Mouse (Mus musculus) layer of hippocampus, adult 8-10 months (tissue): ENCODE data around the gene Smg8. TPM values are rescaled to one million over a fixed set of nuclear protein-coding genes. Genes with fewer than 3 reads are reported as not detected.
"Not testable (repeated sequence)": the region's sequence is repeated elsewhere in the genome, so short reads cannot be mapped to it uniquely, and the experiment has no call there.

Experiments used
- DNase-seq, 2 experiments: peaks; one replicate each; pipeline ENCODE4 v3.0.0; 2022; ENCODE audit warnings: low spot score in 2 of 2
- total RNA-seq, 4 experiments: library from RNA; stranded (reverse); gene quantifications; 2 replicates each; pipeline ENCODE4 v1.2.4; 2022

Smg8 gene
- total RNA-seq: 10 to 100 TPM; 16.4 to 18.6 (median 17.5) TPM

DNA sequence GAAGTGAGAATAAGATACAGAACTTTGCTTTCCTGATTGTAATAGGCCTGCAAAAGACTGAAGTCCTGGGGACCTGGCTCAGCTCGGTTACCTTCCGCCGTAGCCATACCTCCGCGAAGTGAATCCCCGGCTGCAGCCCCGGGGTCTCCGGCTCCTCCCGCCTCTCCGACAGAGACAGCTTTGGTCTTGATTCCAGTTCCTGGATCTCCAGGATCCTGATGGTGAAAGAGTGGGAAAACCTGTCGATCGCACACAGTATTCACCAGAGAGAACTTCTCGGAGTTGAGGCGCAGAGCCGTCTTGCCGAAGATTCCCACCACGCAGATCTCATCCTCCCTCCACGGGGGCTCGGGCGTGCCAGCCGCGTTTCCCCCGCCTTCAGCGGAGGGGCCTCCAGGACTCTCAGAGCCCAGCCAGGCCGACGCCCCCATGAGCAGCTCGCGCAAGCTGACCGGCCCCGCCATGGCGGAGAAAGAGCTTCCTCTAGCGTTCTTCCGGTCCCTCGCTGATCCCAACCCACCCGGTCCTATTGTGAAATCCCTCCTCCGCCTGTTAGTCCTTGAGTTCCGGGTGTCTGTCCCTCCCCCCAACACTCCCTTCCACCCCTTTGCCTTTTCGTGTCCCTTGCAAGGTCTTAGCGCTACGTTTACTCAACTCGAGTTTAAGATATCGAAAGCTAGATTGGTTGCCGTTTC lies at the start of gene Smg8:
TSS of gene Smg8 (minus strand) at position 485 of the 695 bp plus-strand sequence.
- peak; percentile 57 to 81 for DNase-seq

DNA sequence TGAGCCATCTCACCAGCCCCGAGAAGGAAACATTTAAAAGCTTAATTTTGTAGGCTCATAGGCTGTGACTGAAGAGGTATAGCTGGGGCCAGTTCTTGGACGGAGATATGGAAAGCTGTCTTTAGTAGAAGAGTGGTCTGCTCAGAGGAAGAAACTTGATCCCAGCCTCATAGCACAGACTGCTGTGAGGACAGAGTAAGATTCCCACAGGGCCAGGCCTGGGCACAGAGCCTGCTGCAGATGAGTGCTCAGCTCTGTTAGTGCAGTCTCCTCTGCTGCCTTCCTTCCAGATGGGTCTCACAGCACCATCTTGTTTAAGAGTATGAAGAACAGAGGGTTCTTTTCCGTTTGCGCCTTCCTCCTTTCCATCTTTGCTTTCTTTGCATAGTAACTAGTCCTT lies 49.7 kb upstream of the Smg8 start:
- DNase-seq: no peak

DNA sequence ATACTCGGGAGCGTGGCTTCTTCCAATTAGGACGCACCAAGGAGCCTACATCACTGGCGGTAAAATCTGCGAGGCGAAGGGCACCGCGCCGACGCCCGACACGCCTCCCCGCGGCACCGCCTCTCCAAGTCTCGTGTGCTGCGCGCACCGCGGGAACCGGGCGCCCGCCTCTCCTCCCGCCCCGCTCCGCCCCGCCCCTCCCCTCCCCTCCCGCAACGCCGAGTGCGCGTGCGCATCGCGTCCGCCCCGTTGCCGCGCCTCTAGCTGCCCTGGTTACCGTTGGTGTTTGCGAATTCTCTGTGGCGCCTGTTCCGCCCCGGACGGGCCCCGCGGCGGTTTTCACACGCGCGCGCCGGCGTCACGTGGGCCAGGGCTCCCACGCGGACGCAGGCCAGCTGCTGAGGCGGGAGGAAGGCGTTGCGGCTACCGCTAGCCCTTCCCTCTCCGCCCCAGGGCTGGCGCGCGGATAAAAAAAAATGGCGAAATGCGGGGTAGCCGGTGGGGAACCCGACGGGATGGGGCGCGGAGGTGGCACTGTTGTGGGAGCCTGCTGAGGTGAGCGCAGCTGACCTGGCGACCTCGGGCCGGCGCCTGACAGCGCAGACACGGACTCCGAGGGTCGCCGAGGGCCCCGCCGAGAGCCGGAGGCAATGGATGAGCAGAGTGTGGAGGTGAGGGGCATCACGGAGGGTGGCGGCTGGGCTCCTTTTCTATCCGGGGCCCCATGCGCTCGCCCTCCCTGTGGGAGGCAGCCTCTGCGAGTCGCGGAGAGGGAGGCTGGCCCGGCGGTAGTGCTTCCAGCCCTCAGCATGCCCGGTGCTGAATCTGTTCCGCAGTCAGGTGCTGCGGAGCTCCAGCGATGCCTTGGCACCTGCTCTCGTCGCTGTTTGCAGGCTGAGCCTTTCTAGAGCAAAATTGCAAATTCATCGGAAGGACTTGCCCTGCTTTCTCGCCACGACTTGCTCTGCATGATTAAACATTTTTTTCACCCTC lies 40.5 kb upstream of the Smg8 start, which contains the start of gene Trim37:
TSS of gene Trim37 (plus strand) at position 254 of the 993 bp plus-strand sequence.
- peak; percentile 85 to 86 for DNase-seq

DNA sequence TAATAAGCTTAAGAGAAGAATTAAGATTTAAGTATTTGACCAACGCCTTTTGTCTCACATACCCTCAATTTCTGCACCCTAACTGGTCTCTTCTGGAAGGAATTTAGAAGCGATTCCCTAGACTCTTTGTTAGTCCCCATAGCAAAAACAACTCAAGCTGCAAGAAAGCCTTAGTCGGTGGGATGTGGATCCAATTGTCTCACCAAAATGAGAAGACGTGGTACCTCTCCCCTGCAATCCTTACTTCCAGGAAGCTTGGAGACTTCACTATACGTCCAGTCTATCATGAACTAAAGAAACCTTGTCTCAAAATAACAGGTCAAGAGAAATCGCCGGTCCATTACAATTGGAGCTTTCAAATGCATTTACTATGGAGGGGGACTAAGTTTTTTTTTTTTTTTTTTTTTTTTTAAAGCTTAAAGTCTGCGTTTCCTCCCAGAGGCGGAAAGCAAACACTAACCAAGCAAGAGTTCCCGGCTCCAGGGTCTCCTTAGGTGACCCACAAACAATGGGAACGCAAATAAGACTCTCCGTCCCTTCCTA lies 39.8 kb upstream of the Smg8 start:
- no peak for DNase-seq

DNA sequence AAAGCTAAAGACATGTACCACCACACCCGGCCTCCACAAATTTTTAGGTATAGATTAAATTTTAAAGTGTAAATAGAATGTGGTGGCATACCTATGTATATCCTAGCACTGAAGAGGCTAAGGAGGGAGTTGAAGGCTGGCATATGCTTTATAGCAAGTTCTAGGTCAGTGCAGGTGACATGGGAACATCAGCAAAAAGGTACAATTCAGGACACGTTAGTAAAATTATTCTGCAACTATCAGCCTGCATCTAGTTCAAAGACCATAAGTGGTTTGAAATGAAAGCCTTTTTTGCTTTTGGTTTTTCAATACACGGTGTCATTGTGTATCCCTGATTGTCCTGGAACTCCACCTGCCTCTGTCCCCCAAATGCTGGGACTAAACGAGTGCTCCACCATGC lies 39.0 kb upstream of the Smg8 start:
- DNase-seq: no peak

DNA sequence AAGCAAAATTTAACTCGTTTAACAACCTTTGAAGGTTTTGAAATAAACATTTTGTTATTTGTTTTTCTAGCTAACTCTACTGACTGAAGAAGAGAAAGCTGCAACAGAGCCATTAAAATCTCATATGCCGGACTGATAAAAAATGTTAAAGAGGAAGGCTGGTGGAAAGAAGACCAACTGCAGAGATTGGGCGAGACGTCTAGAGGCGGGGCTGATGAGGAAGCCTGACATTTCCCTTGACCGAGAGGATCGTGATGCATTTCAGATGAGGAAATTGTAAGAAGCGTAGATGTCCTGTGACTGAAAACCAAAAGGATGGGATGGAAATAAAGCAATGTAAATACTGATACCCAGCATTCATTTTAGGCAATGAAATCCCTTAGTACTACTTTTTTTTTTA lies 35.3 kb upstream of the Smg8 start:
- no peak for DNase-seq

DNA sequence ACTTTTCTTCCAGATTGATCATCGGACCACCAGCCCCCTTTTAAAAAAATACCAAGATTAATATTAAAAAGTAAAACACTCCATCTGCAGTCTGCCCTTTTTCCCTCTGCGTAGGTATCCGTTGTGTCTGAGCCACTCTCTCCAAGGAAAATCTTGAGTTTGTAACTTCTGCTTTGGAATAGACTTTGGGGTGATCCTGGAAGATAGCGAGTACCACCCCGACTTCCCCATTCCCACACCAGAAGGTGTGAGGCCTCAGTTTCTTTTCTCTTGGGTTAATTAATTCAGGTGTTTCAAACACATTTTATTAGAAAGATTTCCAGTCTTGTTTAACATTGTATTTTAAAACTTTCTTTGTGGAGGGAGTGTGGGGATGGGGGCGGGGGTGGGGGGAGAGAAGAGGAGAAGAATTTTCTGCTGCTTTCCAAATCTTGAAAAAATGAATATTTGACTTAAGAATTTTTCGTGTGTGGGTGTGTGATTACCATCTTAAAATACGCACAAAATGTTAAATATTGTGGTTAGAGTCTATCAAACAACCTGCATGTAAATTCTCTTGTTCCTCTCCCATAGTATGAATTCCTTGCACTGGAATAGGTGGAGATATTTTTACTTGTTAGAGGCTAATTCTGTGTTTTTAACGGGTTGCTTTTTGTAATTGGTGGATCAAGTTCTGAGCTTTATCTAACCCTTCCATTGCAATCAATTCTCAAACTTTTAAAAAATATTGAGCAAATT lies 23.8 kb upstream of the Smg8 start:
- DNase-seq: no peak

DNA sequence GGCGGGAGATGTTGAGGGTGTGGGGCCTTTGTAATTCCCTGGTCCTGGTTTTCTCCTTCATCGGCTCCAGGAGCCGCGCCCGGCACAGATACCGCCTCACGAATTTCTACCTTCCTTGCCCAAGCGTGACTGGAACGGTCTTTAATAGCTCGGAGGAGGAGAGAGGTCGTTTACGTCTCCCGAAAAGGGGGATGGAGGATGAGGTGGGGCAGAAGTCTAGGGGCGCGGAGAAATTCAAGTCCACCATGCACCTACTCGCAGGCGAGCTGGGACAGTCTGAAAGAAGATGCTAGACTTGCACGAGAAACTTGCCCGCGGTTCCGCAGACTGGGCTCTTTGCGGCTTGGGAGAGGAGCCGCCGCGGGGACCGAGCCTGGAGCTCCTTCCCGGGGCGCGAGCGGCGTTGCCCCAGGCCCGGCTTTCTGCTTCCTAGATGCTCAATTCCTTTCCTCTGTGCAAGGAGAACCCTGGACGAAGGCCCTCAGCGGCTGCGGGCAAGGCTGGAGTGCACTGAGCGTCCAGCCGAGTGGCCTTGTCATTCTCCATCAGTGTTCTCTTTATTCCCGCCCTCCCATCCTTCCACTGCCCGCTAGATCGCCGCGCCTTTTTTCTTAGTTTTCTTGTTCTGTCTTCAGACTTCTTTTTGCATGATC lies 23.1 kb upstream of the Smg8 start:
- DNase-seq: no peak

DNA sequence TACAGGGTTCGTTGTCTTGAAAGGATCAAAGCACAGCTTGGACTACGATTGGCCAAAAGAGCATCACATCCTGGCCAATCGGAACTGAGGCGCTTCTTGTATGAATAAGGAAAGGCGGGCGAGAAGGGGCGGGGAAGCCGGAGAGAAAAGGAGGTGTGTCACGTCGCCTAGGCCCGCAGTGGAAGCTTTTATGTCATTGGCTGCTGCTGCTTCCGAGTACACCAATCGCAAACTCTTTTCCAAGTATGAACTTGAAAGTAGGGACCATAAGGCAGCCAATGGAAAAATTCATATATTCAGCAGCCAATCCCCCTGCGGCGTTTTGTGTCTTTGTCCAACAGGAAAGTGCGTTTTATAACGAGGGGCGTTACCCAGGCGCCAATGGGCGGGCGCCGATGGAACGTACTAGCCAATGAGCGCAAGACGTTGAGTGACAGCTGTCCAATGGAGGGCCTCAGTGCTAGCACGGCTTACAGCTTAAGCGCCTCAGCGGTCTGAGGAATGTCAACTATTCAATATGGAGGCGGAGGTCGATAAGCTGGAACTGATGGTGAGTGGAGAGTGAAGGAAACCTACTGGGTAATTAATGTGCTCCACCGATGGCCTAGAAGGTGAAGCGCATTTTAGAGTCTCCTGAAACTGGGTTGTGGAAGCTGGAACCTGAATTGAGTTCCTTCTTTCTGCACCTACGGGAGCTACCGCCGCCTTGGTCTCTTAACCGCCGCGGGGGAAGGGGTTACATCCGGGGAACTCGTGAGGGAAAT lies 22.4 kb upstream of the Smg8 start, which contains the start of gene Ska2:
TSS of gene Ska2 (plus strand) at position 480 of the 764 bp plus-strand sequence.
- DNase-seq: peak; percentile 98 to 99

DNA sequence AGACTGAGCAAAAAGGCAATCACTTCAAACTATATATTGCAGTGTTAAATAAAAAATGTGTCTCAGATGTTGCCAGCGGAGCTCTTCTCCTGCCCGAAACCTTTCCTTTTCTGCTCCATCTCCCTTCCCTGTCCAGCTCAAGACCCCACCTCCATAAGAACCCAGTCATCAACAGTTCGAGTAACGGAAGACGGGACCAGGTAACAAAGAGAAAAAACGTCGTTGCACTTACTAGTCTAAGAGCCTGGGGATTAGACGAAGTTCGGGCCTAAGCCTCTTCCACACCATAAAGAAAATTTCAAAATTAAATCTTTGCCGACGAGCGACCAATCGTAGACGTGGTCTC lies 21.8 kb upstream of the Smg8 start, which contains the start of gene Prr11:
TSS of gene Prr11 (minus strand) at position 300 of the 346 bp plus-strand sequence.
- no peak for DNase-seq

DNA sequence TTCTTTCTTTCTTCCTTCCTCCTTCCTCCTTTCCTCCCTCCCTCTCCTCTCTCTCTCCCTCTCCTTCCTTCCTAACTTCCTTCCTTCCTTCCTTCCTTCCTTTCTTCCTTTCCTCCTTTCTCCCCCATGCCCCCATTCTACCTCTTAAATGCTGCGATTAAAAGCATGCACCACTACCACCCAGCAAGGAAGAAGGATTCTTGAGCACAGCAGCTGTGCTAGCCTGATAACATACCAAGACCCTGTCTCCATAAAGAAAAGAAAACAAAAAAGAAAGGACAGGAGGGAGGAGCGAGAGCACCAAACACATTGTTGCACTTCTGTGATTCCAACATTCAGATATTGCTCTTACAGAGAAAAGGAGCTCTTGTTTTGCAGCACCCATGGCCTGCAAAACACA lies 568 bp upstream of the Smg8 start:
- DNase-seq: no peak

DNA sequence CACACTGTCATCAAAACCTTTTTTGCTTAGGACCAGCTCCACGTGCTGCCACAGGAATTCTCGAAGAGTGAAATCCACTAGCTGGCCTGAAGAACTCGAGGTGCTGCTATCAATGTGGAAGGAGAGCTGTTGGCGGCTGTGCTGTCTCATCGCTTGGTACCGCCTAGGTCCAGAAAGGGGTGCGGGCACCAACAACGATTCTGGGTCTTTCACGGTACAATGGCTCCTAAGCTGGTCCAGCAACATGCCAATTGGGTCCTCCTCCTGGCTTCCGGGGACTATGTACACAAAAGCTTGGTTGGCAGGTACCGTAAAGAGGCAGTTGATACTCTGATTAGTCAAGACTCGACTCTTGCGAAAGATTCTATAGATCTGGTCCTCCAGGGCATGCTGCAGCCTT lies 1.1 kb downstream of the Smg8 start:
- no peak for DNase-seq

DNA sequence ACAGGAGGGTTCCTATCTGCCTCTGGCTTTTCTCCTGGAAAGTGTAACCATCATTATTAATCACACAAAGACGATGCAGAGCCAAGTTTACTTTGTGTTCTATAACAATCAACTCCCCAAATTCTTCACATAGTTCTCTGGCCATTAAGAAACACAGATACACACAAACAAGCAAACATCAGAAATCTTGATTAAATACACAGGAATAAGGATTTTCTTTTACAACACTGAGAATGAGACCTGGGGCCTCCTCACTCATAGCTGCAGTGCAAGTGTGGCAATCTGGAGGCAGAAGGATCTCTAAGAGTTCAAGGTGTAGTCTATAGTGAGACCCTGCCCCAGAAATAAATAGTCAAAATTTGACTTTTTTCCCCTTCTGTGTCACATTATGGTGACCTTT lies 2.9 kb downstream of the Smg8 start:
- DNase-seq: no peak

DNA sequence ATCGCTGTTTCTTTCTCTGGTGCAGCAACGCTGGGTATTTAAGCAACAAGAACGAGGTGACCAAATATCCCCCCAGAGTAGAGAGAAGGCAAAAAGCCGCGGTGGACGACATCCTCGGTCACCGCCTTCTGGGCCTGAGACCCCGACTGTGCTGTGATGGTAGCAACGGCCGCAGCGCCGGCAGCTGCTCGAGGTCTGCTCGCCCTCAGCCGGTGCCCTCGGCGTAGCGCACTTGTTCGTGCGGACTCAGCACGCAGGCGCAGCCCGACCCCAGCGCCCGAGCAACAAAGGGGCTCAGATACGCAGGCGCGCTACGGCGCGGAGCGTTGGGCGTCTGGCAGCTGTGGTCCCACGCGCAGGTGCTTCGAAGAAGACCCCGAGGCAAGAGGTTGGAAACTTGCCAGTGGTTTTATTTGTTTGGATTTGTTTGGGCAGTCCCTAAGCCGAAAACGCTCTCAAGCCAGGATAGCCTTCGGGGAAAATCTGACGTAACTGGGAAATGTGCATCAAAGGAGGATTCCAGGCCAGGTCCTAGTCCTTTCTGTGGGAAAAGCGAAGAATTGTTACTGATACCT lies 12.6 kb downstream of the Smg8 start, which contains the start of gene Gdpd1:
TSS of gene Gdpd1 (minus strand) at position 197 of the 575 bp plus-strand sequence.
- peak; percentile 84 to 88 for DNase-seq

DNA sequence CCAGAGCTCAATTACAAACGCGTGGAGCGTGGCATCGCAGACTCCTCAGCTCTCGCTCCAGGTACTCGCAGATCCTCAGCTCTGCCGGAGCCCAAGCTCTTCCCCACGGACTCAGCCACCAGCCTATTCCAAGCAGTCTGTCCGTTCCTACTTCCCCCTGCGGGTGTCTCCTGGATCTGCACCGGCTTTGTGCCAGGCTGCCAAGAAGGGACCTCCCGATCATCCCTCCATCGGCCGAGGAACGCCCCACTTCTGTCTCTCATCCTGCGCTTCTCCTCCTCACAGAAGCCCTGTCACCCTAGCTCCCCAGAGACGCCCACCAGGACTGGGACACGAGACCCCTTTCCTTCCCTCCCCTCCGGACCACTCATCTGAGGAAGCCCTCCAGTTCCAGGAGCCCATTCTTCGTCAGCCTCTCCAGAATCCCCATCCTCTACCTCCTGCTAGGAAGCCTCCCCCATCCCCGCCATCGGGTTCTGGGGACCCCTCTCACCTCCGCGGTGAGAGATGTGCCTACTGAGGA lies 13.2 kb downstream of the Smg8 start:
- DNase-seq: peak; percentile 69 to 72

DNA sequence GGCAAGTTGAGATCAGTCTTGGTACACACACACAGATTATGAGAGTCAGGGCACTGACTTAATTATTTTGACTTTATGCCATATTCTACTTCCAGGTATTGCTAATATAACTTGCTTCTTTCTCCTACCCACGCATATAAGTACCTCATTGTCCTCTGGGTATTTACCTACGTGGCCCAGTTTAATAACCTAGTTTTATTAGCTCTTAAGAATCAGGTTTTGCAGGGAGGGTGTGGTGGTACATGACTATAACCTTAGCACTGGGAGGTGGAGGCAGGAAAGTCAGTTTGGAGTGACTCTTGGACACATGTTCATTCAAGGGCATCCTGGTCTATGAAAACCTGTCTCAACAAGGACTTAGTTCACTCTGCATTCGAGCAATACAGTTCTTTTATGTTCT lies 24.5 kb downstream of the Smg8 start:
- DNase-seq: no peak

DNA sequence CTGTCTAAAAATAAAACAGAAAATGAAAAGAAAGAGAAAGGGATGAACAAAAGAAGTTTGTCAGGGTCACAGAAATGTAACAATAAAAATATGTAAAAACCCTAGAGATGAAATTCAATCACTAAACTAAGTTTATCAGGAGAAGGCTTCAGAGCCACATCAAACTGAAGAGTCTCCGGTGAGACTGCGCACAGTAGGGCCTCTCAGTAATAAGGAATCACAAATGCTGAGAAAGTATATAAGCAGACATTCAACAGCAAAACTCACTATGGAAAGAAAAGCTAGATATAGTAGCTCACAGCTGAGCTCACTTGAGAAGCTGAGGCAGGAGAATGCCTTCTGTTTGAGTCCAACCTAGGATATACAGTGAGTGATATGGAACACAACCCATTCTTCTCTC lies 26.2 kb downstream of the Smg8 start:
- DNase-seq: no peak

DNA sequence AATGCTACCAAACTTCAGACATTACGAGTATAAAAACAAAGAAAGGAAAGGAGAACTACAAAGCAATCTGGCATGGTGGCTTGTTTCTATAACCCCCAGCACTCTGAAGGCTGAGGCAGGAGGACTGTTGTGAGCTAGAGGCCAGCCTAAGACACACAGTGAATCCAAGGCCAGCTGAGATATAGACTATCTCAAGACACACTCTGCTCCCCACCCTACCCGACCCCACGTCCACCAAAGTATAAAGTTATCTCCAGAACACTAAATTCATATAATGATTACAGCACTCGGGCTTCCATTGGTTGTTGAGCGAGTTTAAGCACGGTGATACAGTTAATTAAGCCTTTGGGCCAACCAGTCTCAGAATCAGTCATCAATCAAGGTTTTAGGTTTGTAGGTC lies 30.3 kb downstream of the Smg8 start:
- DNase-seq: no peak

DNA sequence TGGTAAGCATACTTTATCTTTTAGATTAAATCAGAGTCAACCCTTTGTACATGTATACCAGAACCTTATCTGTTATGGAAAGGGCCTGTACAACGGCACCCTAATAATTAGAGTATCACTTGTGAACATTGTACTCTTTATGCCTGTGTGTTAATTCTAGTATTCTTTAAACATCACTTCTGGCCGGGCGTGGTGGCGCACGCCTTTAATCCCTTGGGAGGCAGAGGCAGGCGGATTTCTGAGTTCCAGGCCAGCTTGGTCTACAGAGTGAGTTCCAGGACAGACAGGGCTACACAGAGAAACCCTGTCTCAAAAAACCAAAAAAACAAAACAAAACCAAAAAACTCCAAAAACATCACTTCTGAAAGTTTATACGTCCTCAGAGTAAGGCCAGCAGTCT lies 37.7 kb downstream of the Smg8 start:
- not testable (repeated sequence) for DNase-seq
